Mouse (Mus musculus): ENCODE data around the gene Hspa12b. TPM values are rescaled to one million over a fixed set of nuclear protein-coding genes. Genes with fewer than 3 reads are reported as not detected.
A peak's percentile ranks its signal among the peaks of the same experiment; 100 is the strongest.

Gene Hspa12b
- total RNA-seq, 2 experiments from 2014 or later, result 9.0 to 9.7 TPM

DNA sequence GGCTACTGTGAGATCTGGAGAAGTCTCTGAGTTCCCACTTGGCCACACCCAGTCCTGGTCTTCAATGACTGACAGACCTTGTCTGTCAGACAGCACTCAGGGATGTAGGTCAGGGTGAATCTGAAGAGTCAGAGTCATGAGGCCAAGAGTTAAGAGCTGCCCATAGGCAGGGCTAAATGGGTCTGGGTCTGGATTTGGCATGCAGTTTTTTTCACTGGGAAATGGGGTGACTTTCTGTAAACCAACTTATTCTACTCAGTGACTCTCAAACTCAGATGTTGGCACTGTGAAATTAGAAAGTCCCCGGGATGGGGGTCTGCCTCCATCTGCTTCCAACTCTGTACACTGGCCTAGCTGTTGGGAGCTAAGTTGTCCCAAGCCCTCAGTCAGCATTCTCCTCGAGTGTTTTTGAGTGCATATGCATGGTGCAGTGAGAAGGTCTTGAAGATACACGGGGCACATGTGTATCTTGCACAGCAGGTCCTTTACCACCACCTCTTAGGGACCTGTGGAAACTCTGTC is 1.6 kb downstream of the Hspa12b start:
- intact Hi-C loops (cut with DNase I), result no loop called here
- no peak for DNase-seq

DNA sequence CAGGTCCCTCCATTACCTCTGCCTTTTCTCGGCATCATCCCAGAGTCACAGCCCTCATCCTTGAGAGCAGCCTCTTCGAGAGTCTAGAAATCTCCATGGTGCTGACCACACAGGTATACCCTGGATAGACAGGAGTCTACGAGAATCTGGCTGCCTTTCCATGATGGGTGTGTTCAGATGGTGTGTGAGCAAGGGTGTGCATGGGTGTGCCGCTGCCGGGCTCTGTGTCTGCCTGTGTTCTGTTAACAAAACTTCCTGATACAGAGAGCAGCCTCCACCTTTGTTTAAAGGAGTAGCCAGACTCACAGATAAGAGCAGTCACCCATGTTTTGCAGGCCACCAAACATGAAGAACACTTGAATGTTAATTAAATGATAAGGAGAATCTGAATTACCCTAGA is 2.8 kb downstream of the Hspa12b start:
- intact Hi-C loops (cut with DNase I), result no loop called here
- DNase-seq, result no peak

DNA sequence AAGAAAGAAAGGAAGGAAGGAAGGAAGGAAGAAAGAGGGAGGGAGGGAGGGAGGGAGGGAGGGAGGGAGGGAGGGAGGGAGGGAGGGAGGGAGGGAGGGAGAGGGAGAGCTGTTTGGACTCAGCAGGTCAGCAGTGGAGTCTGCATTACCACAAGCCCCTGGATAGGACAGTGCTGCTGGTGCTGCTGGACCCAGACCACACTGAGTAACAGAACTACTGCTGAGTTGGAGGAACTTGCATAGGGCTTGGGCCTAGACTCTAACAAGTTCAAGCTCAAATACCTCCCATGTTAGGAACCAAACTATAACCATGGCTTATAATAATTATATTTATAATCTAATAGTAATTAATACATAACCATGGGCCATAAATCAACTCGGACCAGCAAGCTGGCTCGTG is 3.8 kb downstream of the Hspa12b start:
- DNase-seq, result no peak
- intact Hi-C loops (cut with DNase I), result no loop called here

DNA sequence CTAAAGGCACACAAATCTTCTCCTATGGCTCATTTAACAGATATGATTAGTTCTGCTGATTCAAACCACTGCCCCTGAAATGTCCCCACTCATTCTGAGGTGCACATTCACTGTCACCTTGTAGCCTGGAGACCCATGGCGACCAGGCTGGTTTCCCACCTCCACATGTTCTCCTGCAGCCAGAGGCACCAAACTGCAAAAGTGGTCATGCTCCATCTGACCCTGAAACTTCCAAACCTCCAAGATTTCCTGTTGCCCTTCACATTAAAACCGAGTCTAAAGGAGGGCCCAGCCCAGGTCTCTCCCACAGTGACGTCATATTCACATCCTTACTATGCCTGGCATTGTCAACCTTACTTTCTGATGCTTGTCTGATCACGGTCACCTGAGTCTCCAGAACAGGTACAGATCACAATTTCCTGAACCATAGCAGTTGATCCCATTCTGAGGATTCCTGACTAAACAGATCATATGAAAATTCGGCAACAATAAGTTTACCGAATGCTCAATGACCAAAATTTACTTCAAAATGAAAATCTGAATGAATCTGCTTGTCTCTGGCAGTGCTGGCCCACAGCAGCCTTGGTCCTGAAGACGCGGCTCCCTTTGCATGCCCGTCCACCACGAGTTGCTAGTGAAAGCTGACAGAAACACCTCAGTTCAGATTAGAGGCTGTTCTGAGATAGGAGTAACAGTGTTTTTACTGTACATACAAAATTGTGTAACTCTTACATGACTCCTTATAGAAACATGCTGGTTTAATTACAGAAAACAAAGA is 5.2 kb downstream of the Hspa12b start:
- DNase-seq, result no peak
- intact Hi-C loops (cut with DNase I), result no loop called here

DNA sequence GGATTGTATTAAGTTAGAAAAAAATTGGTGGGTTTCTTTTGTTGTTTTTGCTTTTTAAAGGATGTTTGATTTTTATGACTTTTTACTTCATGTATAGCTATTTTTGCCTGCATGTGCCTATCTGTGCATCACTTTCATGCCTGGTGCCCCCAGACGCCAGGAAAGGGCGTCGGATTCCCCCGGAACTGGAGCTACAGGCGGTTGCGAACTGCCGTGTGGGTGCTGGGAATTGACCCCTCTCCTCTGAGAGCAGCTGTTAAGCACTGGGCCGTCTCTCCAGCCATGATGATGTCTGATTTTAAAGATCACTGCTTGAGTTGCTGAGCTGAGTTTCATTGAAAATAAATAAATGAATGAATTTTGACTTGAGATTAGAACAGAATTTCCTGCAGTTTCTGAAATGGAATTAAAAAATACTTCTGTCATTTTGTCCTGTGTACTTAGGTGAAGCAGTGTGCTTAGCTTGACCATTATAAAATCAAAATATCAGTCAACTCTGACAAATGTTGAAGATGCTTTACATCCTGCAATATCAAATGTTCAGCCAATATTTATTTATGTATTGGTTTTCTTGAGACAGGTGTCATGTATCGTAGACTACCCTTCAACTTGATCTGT is 6.0 kb downstream of the Hspa12b start, which contains the start of gene Gm11037:
Gene Gm11037 (plus strand): TSS at position 568 of the 618 bp plus-strand sequence.
- DNase-seq, result no peak
- intact Hi-C loops (cut with DNase I), result no loop called here

DNA sequence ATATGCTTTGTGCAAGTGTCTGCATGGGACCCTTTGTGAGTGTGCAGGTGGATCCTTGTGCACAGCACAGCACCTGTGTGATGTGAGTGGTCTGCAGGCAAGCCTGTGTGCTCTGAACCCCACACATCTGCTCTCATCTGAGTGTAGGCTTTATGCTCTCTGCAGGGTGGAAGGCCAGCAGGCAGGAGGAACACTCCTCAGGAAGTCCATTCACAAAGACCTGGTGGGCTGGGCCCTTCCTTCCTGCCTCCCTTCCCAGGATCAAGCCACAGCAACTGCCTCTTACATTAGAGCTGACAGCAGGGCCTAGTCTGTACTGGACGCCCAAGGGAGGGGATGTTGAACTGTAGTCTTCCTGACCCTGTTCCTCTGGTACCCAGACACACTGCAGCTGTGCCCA is 7.3 kb downstream of the Hspa12b start:
- intact Hi-C loops (cut with DNase I), result no loop called here
- DNase-seq, result no peak

DNA sequence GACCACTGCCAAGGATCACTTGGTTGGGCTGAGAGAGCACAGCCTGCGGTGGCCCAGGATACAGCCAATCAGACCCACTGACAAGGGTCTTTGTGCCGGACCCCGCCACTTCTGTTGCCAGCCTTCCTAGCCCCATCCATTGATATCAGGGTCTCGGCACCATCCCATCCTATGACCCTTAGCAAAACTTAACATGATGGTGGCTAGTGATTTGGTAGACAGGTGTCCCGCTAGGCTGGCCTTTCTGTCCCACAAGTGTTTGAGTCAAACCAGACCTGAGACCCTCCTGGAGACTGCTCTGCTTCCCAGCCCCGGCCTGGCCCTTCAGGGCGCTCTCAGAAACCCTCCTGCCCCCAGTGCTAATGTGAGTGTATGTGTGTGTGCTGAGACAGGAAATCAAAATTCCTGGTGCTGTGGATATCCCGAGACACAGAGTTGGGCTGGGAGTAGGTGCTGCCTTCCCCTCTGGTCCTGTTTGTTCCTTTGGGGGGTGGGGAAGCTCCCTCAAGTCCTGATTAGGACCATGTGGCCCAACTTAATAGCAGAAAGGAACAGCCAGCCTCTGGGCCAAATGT is 7.8 kb downstream of the Hspa12b start:
- intact Hi-C loops (cut with DNase I), result no loop called here

DNA sequence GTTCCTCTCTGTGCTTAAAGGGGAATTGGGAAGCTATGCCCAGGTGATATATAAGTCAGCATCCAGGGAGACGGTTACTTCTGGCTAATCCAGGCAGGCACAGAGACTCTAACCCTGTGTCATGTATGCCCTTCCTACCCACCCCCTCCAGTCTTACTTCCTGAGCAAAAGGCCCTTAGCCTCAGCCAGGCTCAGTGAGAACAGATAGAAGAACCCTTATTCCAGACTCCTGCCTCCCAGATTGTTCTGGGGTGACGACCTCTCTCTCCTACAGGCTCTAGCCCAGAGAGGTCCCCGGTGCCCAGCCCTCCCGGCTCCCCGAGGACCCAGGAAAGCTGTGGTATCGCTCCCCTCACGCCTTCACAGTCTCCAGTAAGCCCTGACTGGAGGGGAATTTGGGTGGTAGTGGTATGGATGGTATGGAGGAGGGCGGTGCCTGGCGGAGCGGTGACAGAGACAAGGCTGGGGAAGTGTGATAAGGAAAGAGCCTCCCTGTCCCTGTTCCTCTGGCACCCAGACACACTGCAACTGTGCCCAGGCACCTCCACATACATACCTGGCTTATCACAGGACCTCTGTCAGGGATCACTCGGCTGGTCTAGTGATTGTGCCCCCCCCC is 8.6 kb downstream of the Hspa12b start:
- no peak for DNase-seq
- intact Hi-C loops (cut with DNase I), result no loop called here

More for the DNA sequence above, 7.8 kb downstream of the Hspa12b start:
- no peak for DNase-seq

DNA sequence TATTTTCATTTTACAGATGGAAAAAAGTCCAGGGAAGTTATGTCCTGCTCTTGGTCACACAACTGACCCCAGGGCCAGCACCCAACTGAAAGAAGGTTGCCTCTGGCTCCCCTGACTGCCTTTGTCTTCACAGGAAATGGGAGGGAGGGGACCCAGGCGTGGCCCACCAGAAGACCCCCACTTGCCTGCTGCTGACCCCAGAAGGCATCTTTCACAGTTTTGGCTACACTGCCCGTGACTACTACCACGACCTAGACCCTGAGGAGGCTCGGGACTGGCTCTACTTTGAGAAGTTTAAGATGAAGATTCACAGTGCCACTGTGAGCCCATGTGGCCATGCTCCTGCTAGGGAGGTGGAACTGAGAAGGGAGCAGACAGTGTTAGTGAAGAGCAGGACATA is 11.2 kb downstream of the Hspa12b start:
- intact Hi-C loops (cut with DNase I), result no loop called here
- DNase-seq, result no peak

DNA sequence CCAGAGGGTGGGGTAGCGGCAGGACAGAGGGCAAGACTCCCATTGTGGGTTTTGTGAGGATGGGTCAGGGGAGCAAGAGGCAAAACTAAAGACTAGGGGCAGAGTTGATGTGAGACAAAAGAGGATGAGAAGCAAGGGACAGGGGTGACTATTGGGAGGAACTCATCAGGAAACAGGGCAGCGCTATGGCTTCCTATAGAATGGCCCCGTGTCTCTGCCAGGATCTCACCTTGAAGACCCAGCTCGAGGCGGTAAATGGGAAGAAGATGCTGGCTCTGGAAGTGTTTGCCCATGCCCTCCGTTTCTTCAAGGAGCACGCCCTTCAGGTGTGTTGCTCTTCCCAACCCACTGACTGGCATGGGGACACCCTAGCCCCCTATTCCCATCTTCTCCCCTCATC is 11.7 kb downstream of the Hspa12b start:
- intact Hi-C loops (cut with DNase I), result no loop called here
- no peak for DNase-seq

DNA sequence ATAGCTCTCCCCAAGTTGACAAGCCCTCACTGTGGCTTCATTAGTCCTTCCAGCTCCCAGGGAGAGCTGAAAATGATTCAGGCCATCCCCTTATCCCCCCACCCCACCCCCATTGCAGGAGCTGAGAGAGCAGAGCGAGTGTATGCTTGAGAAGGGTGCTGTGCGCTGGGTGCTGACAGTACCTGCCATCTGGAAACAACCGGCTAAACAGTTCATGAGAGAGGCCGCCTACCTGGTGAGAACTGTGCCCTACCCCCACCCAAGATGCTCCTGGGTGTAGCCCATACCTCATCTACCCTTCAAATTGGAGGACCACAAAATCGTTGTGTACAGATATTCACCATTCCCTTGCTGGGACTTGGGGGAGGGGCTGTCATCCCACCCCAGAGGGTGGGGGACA is 12.2 kb downstream of the Hspa12b start:
- no peak for DNase-seq

DNA sequence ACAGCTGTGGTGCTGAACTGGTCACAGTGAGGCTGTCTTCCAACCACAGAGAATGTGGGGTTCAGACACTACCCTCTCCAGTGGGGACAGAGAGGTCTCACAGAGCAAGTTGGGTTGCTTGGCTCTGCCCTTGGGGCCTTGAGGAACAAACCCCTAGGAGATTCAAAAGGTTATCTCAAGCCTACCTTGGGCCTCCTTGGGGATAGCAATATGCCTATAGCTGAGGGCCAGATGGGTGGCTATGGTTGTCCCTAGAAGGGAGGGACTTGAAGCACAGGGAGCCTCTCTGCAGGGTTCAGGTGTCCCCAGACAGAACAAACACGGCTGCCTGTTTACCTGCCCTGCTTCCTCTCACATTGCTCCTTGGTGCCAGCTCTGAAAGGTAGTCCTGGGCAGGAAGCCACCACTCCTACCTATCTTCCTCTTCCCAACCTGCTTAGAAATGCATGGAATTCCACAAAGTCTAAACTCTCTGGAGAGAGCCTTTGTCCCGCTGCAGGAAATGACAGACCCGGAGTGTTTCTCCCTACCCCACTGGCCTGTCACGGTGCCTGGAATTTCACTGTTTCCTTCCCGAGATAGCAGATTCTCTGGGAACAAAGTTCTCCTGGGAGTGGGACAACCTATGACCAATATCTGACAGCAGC is 12.9 kb downstream of the Hspa12b start:
- intact Hi-C loops (cut with DNase I), result no loop called here
- no peak for DNase-seq

More for the DNA sequence above, 12.2 kb downstream of the Hspa12b start:
- intact Hi-C loops (cut with DNase I), result no loop called here

DNA sequence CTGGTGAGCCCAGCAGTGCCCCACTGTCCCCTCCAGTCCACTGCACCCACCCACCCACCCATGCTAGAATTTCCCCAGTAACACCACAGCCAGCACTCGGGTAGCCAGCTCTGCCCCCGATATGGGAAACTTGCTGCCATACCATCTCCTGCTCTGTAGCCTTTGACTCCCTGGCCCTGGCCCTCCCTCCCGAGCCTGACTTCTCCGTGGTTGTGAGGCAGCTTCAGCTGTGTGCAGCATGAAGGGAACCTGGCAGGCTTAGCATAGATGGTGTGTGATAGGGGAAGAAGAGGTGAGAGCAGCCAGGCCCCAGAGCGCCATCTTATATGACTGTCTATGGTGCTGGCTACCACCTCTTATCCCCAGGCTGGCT is 13.4 kb downstream of the Hspa12b start:
- DNase-seq, result no peak
- intact Hi-C loops (cut with DNase I), result no loop called here

DNA sequence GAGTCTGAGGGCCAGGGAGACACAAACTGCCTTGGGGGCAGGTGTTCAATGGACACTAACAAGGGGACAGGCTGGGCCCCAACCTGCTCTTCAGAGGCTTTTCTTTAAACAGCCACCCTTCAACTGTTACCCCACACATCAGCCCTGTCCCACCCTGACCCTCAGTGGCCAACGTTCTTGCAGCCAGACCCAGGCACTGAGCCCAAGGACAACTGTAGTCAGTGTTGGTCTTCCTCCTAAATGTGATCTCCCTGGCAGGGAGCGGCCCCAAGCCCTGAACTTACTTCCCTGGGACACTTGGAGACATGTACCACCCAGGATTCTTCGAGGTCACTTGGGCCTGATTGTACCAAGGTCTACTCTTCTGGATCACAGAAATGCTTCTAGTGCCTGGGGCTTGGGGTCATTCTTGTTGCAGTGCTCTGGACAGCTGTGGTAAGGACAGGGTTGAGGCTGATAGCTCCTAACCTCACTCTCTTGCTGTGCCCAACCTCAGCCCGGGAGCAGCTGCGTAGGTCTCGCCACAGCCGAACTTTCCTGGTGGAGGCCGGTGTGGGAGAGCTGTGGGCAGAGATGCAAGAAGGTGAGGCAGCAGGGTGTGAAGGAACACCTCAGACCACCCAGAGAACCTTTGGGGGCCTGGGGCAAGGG is 14.4 kb downstream of the Hspa12b start:
- intact Hi-C loops (cut with DNase I), result no loop called here
- no peak for DNase-seq

DNA sequence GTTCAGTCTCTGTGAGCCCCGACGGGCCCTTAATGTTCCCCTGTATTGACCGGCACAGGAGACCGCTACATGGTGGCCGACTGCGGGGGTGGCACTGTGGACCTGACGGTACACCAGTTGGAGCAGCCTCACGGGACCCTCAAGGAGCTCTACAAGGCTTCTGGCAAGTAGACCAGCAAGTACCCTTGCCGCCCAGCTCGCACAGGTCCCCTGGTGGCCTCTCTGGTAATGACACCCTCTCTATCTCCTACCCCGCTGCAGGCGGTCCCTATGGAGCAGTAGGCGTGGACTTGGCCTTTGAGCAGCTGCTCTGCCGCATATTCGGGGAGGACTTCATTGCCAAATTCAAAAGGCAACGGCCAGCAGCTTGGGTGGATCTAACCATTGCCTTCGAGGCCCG is 15.5 kb downstream of the Hspa12b start:
- intact Hi-C loops (cut with DNase I), result no loop called here
- peak; percentile 69 for DNase-seq

DNA sequence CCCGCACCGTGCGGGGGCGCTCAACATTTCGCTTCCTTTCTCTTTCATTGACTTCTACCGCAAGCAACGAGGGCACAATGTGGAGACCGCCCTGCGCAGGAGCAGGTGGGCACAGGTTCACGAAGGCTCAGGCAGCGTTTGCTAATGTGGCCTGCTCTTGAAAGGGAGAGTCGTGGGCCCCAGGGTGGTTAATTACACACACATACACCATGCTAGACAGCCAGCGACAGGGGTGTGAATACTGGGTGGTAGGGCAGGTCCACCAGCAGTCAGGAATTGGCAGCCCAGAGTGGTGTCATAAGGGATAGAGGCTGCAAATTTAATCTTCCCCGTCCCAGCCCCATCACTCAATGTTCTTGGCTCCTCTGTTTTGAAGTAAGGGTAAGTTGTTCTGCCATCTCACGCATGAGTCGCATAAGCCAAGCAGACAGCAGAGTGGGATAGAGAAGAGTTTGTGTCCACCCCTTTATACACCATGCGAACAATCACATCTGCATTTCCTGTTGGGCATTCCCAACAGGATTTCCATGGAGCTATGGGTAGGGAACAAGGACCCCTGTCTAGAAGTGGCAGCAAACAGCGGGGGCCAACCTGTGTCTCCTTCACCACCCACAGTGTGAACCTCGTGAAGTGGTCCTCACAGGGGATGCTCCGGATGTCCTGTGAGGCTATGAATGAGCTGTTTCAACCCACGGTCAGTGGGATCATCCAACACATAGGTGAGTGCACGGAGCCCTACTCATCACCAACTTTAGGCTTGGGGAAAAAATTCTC is 16.1 kb downstream of the Hspa12b start:
- intact Hi-C loops (cut with DNase I), result no loop called here
- no peak for DNase-seq

DNA sequence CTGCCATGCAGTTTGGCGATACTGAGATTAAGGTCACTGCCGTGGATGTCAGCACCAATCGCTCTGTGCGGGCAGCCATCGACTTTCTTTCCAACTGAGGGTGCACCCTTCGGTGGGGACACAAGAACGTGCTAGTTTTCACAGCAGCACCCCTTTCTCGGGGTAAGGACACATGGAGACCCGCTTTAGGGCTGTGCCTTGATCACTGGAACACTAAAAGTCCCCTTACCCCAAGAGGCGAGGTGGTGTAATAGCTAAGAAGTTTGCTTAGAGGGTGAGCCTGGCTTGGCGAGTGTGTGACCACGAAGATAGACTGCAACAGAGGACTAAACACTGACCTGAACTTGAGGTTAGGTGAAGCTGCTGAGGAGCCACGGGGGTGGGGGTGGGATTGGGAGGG is 18.0 kb downstream of the Hspa12b start:
- no peak for DNase-seq
- intact Hi-C loops (cut with DNase I), result no loop called here

DNA sequence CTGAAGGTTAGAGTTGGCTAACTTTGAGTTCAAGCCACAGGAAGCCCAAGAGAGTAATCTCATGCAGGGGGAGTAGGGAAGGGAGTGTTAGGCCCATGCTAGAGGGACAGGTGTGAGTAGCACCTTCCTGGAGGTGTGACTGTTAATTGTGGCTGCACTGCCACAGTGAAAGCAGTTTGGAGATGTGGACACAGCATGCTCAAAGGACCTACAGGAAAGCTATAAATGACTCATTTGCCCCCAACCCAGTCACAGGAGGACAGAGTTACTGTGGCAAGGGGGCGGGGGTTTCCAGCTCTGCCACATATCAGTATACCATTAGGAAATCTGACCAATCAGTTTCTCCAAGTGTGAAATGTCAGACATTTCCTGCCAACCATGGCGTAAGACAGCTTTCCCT is 18.5 kb downstream of the Hspa12b start:
- DNase-seq, result no peak
- intact Hi-C loops (cut with DNase I), result no loop called here

DNA sequence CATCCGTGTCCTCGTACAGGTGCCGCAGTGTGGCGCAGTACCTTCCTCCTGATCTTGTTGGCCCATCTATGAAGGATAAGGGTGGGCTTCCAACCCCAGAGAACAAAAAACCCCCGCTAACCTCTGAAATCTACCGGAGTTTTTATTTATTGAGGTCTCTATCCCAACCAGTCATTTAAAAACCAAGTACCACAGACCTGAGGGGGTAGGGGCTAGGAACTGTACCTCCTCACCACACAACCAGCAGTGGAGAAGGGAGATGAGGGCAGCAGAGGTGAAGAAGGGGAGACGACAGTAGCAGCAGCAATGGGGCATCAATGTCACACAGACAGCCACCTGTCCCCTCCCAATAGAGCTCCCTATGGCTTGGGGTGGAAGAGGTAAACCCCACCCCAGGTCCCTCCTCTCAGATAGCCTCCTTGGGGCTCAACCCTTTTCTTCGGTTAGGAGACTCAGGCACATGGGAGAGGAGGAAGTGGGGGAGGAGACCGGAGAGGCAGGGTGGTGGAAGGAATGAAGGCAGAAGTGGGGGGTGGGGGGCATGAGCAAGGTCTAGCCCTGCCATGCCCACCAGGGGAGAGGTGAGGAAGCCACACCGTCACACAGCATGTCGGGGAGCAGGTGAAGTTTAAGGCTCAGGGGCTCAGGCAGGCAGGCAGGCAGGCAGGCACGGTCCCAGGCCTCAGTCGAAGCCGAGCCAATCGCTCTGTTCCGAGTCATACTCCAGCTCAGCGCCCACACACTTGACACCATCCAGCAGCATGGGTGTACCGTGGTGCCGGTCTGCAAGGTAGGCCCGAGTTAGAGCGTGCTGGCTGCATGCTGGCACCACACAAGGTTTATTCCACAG is 19.3 kb downstream of the Hspa12b start:
- intact Hi-C loops (cut with DNase I), result no loop called here
- DNase-seq, result no peak
